Mouse (Mus musculus) kidney, adult 9 months (tissue): ENCODE measurements around the gene Slc25a27.

Experiments
- DNase-seq: peaks from one replicate; pipeline ENCODE4 v3.0.0; 2022

Gene Slc25a27

DNA sequence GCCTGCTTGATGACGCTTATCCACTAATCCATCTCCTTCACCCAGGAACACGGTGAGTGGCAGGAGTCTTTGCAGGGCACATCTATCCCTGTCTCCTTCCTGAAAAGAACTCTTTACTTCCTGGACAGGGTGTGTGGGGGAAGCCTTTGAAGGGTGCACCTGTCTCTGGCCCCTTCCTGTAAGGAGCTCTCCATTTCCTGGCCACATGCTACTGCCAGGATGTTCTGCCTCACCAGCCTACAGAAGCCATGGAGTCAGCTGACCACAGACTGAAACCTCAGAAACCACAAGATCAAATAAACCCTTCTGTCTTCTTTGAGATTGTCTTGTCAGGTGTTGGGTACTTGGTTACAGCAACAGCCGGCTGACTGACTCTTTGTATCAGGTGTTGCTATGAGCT is 21.9 kb downstream of the Slc25a27 start:
- no peak for DNase-seq

DNA sequence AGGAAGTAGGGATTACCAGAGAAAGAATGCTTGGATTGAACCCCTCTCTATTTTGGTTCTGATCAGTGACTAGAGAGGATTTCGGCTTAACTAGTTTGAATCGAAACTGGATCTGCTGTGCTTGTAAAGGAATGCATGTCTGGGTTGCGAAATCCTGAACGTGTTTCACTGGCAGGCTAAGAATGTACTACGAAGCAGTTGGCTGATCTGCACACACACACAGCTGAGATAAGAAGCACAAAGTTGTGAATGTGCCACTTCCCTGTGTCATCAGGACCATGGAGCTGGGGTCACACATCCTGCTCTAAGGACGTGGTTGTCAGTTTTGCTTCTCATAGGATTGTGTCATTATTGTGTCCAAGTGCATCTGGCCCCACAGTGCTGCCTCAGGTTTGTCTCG is 22.6 kb downstream of the Slc25a27 start:
- no peak for DNase-seq

DNA sequence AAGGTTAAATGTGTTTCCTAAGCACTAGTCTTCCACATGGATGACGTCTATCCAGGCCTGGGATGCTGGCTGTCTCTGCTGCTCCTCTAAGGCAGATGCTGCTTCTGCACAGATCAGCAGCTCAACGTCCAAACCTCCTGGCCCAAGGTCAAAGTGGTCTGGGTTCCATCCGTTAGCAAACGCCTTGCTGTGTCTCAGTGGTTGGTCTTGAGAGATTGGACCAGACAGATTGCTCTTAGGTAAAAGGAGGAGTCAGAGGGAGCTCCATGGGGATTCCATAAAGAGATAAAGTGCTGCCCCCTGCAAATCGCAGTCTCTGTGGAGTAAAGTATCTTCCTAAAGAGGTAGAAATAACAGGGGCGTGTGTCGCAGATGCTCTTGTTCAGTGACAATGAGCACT is 23.8 kb downstream of the Slc25a27 start:
- DNase-seq, result no peak

DNA sequence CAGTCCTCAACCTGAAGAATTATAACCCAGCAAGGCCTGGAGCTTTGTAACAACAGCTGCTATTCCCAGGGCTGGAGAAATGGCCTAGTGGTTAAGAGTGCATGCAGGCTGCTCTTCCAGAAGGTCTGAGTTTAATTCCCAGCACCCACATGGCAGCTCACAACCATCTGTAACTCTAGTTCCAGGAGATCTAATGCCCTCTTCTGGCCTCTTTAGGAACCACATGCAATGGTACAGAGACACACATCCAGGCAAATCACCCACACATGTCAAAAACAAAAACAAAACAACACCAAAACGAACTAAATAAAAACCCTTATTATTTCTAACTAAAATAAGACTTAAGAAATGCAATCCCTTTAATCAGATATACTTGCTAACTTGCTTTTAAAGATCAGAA is 26.2 kb downstream of the Slc25a27 start:
- DNase-seq, result no peak

DNA sequence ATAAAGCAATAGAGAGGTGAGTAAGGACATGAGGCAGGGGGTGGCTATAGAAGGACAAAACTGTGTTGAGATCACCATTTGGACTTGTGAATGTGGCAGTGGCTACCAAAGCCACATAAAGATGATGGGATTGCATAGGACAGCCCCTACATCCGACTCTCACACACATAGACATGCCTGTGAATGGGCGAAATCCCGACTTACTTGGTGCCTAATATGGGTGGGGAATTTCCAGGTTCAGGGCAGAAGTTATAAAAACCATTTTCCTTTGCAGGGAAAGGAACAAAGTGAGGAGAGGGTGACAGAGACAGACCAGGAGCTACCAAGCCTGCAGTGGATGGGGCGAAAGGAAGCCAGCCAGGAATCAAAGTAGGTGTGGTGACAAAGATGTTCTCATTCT is 29.9 kb downstream of the Slc25a27 start:
- DNase-seq, result no peak

DNA sequence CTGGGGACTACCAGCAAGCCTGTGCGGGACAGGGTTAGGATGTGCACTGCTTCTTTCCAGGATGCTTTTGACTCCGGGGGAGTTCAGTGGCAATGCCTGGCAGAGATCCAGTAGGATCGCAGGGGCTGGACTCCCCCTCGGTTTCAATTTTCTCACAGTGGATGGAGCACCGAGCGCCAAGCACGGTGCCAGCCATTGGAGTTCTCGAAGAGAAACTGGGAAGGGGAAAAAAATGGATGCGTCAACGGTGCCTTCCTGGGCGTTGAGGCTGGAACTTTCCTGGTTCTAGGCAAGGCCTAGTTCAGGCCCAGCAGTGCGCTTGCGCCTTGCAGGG is 36.6 kb downstream of the Slc25a27 start:
- no peak for DNase-seq

DNA sequence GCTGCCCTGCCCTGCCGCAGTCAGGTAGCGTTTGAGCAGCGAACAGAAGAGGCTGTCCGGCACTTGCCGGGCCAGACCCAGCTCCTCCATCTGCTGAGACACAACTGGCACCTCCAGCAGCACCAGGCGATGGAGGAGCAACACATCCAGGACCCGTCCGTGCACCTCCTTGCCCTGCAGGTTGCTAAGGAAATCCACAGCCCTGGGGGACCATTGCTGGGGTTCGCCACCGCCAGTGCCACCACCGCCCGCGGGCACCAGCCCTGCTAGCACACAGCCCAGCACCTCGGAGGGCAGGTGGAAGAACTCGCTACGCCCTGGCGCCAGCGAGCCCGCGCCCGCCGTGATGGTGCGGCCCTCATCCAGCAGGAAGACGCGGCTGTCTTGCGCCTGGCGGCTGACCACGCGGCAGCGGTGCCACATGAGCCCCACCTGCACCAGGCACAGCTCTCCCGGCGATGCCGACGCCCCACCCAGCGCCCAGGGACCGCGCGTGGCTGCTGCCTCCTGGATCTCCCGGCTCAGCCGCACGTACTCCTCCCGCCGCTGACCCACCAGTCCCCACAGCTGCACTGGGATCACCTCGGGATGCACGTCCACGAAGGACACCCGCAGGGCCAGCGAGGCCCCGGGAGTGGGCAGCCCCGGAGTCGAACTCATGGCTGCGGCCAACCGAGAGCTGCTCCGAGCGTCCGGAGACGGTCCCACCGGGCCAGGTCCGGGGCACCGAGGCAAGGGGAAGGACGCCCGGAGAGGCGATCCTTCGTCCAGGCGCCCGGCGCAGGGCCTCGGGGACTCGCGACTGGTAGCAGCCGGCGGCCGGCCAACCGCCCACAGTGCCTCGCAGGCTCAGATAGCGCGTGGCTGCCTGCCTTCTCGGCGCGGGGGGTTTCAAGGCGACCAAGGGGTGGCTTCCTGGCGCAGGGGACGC is 37.3 kb downstream of the Slc25a27 start, which contains the start of gene Tdrd6:
Gene Tdrd6 (minus strand): TSS at position 804 of the 931 bp plus-strand sequence.
- DNase-seq, result no peak

DNA sequence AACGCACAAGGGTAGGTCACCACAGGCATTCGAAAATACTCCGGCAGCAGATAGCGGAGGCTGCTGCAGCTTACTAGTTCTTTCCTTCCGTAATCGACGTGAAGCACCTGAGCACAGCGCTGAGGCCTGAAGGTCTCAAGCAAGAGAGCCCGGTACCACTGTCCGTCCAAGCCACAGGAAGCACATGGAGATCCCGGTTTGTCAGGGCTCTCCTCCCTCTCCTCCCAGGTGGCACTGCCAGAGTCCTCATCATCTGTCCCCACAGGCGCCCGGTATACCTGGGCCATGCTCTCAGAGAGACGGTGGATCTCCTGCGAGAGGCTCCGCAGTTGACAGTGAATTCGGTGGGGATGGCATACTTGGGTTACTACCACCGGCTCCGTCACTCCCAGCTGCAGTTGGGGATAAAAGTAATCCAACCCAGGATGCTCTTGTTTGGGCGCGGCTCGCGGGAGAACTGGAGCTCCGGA is 38.0 kb downstream of the Slc25a27 start:
- DNase-seq, result no peak

DNA sequence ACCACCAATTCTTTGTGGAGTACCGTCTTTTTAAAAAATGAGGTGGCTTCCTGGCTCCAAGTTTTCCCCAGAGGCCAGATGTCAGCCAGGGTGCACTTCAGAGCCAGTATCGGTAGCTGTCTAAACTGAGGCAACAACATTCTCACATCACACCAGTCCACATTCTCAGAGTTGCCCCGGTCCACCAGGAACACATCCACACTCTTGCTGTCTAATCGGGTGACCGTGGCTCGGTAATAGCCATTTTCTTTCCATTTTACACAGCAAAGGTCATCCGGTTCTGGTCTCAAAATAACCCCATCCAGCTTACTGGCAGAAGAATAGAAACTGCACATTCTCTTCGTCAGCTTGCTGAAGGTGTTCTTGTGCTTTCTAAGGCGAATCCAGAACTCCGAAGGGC is 38.8 kb downstream of the Slc25a27 start:
- DNase-seq, result no peak

DNA sequence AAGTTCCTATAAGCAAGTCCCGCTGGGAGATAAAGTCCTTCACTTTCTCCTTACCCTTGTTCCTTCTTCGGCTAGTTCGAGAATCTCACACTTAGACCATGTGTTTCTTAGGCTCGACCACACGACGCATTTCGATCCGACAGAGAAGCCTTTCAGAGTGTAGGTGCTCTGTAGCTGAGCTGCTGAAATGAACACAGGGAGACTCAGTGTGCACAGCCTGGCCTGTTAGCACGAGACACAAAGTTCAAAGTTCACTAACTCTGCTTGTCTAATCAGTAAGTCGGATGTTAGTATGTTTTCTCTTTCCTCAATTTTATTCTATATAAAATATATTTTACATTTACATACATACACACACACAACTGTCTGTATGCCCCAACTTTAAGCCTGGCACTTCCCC is 44.9 kb downstream of the Slc25a27 start:
- DNase-seq, result no peak

DNA sequence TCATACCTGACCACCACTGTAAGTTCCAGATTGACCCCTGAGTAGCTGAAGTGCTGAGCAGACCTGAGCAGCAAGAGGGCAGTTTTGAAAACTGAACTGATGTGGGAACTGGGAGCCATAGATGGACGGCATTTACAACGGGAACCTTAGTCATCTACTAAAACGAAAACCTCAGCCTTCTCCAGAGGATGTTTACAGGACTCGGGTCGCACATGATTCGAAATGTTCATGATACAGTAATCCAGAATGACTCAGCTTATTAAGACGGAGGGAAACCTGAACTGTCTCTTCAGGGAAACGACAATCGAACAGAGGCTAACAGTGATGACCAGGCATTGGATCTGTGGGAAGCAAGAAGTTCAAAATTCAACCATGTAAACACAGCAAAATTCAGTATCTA is 47.9 kb downstream of the Slc25a27 start:
- DNase-seq, result no peak

DNA sequence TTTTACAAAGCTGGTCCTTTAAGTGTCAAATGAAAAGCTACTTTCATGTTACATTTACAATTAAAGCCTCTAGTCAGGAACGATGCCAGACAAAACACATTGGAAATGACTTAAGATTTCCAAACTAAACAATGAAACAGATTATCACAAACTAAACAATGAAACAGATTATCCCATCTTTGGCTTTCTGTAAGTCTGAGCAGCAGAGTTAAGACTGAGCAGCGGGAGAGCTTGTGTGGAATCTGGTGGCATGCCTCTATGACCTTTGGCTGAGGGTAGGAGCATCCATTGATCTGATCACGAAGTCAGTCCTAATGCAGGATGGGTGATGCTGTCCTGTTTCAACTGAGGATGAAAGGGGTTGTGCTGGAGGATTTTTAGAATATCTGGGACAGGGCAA is 54.8 kb downstream of the Slc25a27 start:
- no peak for DNase-seq

DNA sequence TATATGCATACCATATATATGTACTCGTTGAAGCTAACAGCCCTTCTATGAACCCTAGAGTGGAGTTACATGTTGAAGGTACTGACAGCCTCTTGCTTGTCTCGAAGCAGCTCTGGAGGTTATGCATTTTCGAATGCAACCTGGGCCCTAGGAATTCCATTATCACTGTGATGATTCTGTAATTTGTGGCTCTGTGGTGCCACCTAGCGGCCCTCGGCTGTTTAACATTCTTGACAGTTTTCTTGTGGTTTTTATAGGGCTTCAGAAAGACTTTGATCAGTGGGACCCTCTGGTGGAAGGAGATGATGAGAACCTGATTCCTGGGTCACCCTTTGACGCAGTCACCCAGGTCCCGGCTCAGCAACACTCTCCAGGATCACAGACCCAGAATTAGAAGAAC is 55.4 kb downstream of the Slc25a27 start:
- DNase-seq, result peak; percentile 53

DNA sequence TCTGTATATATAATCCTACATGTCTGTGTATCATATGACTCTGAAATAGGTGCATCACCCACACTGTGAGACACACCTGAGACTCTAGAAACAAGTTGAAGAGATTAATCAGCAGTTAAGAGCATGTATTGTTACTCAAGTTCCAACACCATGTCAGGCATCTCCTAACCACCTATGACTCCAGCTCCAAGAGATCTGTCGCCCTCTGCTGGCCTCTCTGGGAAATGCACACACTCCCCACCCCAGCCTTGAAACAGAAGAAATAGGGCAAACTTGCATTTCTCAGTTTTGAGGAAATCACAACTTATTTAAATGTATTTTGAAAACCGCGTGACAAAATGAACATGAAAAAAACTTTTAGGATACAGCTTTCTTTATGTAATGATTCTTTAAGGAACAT is 60.3 kb downstream of the Slc25a27 start:
- peak; percentile 85 for DNase-seq

DNA sequence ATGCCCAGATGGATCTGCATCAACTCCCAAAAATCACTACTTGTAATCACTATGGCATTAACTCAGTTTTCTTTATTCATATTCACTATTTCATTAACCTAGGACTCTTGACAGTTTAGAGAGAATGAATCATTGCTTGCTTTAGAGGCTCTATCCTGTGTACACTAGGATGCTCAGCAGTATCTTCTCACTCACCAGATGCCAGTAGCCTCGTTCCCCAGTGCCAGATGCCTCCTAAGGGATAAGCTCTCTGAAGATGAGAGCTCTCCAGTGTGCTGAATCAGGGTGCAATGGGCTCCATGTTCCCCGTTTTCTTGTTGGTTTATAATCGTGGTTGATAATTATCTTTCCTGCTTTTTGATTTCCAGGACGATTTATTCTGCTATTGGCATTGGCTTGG is 68.3 kb downstream of the Slc25a27 start:
- no peak for DNase-seq

DNA sequence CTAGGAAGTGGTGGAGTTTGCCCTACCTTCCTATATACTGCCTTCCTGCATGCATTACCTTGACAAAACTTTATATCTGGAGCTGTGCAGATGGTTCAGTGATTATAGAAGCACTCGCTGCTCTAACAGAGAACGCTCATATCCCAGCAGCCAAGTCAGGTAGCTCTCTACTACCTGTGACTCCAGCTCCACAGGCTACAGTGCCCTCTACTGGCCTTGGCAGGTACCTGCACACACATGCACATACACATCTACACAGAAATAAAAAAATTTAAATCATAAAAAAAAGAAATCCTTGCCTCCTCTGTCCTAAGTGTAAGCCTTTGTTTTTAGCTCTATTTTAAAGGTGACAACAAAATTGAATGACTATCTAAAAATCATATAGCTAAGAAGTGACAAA is 69.3 kb downstream of the Slc25a27 start:
- DNase-seq, result no peak

DNA sequence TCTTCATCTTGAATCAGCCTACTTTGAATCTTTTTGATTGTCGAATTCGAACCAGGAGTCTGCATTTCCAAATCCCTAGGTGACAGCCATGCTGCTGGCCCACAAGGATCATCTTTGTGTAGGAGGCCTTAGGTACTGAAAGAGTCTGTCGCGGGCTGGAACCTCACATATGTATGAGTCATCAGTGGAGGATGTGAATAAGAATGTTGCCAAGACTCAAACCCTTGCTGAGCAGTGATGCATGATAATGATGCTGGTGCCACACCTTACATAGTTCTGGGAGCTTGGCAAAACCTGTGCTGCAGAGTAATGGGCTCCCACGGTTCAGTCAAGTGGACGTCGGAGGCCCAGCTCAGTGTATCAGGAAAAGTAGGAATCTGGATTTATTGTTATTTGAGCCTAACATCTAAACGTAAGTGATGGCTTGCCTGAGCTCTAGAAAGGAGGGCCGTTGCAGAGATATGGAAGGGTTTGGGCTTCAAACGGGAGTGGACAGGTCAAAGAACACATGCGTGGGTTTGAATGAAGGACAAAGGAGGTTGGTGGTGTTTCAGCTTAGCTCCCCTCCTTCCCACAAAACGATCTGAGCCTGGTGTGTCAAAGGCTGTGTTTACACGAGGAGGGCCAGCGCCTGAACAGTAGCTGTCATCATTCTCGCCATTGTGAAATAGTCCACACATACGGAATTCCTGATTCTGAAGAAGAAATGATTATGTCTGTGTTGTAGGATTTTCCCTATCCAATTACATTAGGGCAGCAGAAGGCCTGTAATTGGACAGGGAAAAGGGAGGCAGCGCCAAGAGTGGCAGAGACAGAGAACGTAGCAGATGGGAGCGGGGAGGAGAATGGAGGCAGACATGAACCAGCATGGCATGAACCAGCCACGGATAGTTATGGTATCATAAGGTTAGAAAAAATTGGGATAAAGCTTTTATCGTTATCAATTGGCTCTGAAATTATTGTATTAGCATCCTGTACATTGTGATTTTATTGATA is 74.4 kb downstream of the Slc25a27 start:
- no peak for DNase-seq
